Mouse (Mus musculus): ENCODE results near the gene Zfyve28. TPM values are rescaled to one million over a fixed set of nuclear protein-coding genes. Genes with fewer than 3 reads are reported as not detected.

Gene Zfyve28
- polyA plus RNA-seq, 1 experiment: 2.8 TPM

GRCm38 (mm10) chr5:34242224-34242963 is 45.9 kb downstream of the Zfyve28 start:
- Histone ChIP-seq H3K4me1 (ENCODE audit: control insufficient read depth, insufficient read depth, low read length) (no peaks in the 10 kb centered on the region), H3K27me3 (ENCODE audit: control insufficient read depth, insufficient read depth, low read length, poor library complexity, severe bottlenecking) (no peaks in the 10 kb centered on the region), H3K36me3 (ENCODE audit: control insufficient read depth, insufficient read depth, low read length, poor library complexity, severe bottlenecking) (no peaks in the 10 kb centered on the region), H3K4me3 (ENCODE audit: low read depth, low read length) (no peak overlapping the region), H3K27ac (ENCODE audit: insufficient read depth, low read length) (no peak overlapping the region), H3K9ac (ENCODE audit: low read depth, poor library complexity, severe bottlenecking) (no peak overlapping the region), H3K9me3 (replicated peaks; ENCODE audit: control insufficient read depth, insufficient read depth, low read length, poor library complexity, severe bottlenecking) (no peaks in the 10 kb centered on the region)
- no peak for TF ChIP-seq CTCF (IDR thresholded peaks at IDR 0.05; ENCODE audit: low read depth, low read length)
- TF ChIP-seq POLR2A (IDR thresholded peaks at IDR 0.05; ENCODE audit: insufficient read depth, low read length): no peak
- TF ChIP-seq EP300 (IDR thresholded peaks at IDR 0.05; ENCODE audit: insufficient read depth, low read depth, low read length): no peak

DNA sequence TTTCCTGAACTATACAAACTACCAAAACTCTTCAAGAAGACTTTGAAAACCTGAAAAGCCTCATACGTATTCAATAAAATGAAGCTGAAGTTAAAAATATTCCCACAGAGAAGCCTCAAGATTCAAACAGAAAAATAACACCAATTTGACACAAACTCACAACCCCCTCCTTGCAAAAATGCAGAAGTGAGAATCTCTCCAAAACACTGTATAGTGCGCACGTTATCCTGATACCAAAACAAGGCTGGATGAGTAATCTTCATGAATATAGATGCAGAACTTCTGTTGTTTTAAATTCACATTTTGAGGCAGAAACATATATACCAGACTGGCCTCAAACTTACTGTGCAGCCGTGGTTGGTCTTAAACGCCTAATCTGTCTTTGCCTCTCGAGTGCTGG is 49.8 kb downstream of the Zfyve28 start:
- Histone ChIP-seq H3K9ac (ENCODE audit: low read depth, poor library complexity, severe bottlenecking) (no peak overlapping the region), H3K9me3 (replicated peaks; ENCODE audit: control insufficient read depth, insufficient read depth, low read length, poor library complexity, severe bottlenecking) (no peaks in the 10 kb centered on the region), H3K4me1 (ENCODE audit: control insufficient read depth, insufficient read depth, low read length) (no peaks in the 10 kb centered on the region), H3K27ac (ENCODE audit: insufficient read depth, low read length) (no peak overlapping the region), H3K4me3 (ENCODE audit: low read depth, low read length) (no peak overlapping the region), H3K36me3 (ENCODE audit: control insufficient read depth, insufficient read depth, low read length, poor library complexity, severe bottlenecking) (no peaks in the 10 kb centered on the region), H3K27me3 (ENCODE audit: control insufficient read depth, insufficient read depth, low read length, poor library complexity, severe bottlenecking) (no peaks in the 10 kb centered on the region)
- no peak for TF ChIP-seq CTCF (IDR thresholded peaks at IDR 0.05; ENCODE audit: low read depth, low read length)
- no peak for TF ChIP-seq POLR2A (IDR thresholded peaks at IDR 0.05; ENCODE audit: insufficient read depth, low read length)
- TF ChIP-seq EP300 (IDR thresholded peaks at IDR 0.05; ENCODE audit: insufficient read depth, low read depth, low read length): no peak

- H3K9me3 ChIP-seq (replicated peaks; ENCODE audit: control insufficient read depth, insufficient read depth, low read length, poor library complexity, severe bottlenecking): no peaks in the 10 kb centered on the region
- H3K27ac ChIP-seq (ENCODE audit: insufficient read depth, low read length): no peak overlapping the region
- H3K36me3 ChIP-seq (ENCODE audit: control insufficient read depth, insufficient read depth, low read length, poor library complexity, severe bottlenecking): no peaks in the 10 kb centered on the region
- TF ChIP-seq CTCF (IDR thresholded peaks at IDR 0.05; ENCODE audit: low read depth, low read length): peak; percentile 92
- TF ChIP-seq POLR2A (IDR thresholded peaks at IDR 0.05; ENCODE audit: insufficient read depth, low read length): no peak
- no peaks in the 10 kb centered on the region for H3K27me3 ChIP-seq (ENCODE audit: control insufficient read depth, insufficient read depth, low read length, poor library complexity, severe bottlenecking)
- no peaks in the 10 kb centered on the region for H3K4me1 ChIP-seq (ENCODE audit: control insufficient read depth, insufficient read depth, low read length)
- H3K9ac ChIP-seq (ENCODE audit: low read depth, poor library complexity, severe bottlenecking): no peak overlapping the region
- H3K4me3 ChIP-seq (ENCODE audit: low read depth, low read length): no peak overlapping the region
These were observed 52.3 kb downstream of the Zfyve28 start for GRCm38 (mm10) chr5:34235898-34236420.

DNA sequence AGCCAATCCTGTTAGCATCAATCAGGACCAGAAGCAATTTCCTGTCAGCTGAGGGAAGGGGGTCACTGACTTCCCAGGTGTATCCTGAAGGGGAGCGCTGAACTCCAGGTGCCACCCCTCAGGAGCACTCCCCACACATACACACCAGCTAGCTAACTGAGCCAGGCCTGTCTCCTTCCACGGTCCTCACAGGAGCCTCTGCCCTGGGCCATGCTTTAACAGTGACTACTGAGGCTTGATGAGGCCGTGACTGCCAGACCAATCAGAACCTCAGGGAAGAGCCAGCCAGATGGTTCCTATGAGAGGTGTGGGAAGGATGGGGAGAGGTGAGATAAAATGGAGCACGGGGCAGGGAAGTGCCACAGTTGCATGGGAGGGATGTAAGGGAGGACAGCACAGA is 53.2 kb downstream of the Zfyve28 start:
- TF ChIP-seq POLR2A (IDR thresholded peaks at IDR 0.05; ENCODE audit: insufficient read depth, low read length) (no peak), EP300 (IDR thresholded peaks at IDR 0.05; ENCODE audit: insufficient read depth, low read depth, low read length) (no peak), CTCF (IDR thresholded peaks at IDR 0.05; ENCODE audit: low read depth, low read length) (no peak)
- H3K9ac ChIP-seq (ENCODE audit: low read depth, poor library complexity, severe bottlenecking): no peak overlapping the region
- H3K9me3 ChIP-seq (replicated peaks; ENCODE audit: control insufficient read depth, insufficient read depth, low read length, poor library complexity, severe bottlenecking): no peaks in the 10 kb centered on the region
- H3K4me3 ChIP-seq (ENCODE audit: low read depth, low read length): no peak overlapping the region
- H3K27ac ChIP-seq (ENCODE audit: insufficient read depth, low read length): no peak overlapping the region
- no peaks in the 10 kb centered on the region for H3K4me1 ChIP-seq (ENCODE audit: control insufficient read depth, insufficient read depth, low read length)
- no peaks in the 10 kb centered on the region for H3K27me3 ChIP-seq (ENCODE audit: control insufficient read depth, insufficient read depth, low read length, poor library complexity, severe bottlenecking)
- H3K36me3 ChIP-seq (ENCODE audit: control insufficient read depth, insufficient read depth, low read length, poor library complexity, severe bottlenecking): no peaks in the 10 kb centered on the region

- no peaks in the 10 kb centered on the region for H3K4me1 ChIP-seq (ENCODE audit: control insufficient read depth, insufficient read depth, low read length)
- TF ChIP-seq POLR2A (IDR thresholded peaks at IDR 0.05; ENCODE audit: insufficient read depth, low read length): no peak
- TF ChIP-seq EP300 (IDR thresholded peaks at IDR 0.05; ENCODE audit: insufficient read depth, low read depth, low read length): no peak
- no peak for TF ChIP-seq CTCF (IDR thresholded peaks at IDR 0.05; ENCODE audit: low read depth, low read length)
- no peaks in the 10 kb centered on the region for H3K9me3 ChIP-seq (replicated peaks; ENCODE audit: control insufficient read depth, insufficient read depth, low read length, poor library complexity, severe bottlenecking)
- H3K9ac ChIP-seq (ENCODE audit: low read depth, poor library complexity, severe bottlenecking): no peak overlapping the region
- H3K27ac ChIP-seq (ENCODE audit: insufficient read depth, low read length): no peak overlapping the region
- no peaks in the 10 kb centered on the region for H3K27me3 ChIP-seq (ENCODE audit: control insufficient read depth, insufficient read depth, low read length, poor library complexity, severe bottlenecking)
- no peak overlapping the region for H3K4me3 ChIP-seq (ENCODE audit: low read depth, low read length)
- no peaks in the 10 kb centered on the region for H3K36me3 ChIP-seq (ENCODE audit: control insufficient read depth, insufficient read depth, low read length, poor library complexity, severe bottlenecking)
These were observed 55.1 kb downstream of the Zfyve28 start for GRCm38 (mm10) chr5:34233221-34233515.

GRCm38 (mm10) chr5:34232481-34233220 is 55.6 kb downstream of the Zfyve28 start:
- no peak overlapping the region for H3K27ac ChIP-seq (ENCODE audit: insufficient read depth, low read length)
- H3K27me3 ChIP-seq (ENCODE audit: control insufficient read depth, insufficient read depth, low read length, poor library complexity, severe bottlenecking): no peaks in the 10 kb centered on the region
- H3K36me3 ChIP-seq (ENCODE audit: control insufficient read depth, insufficient read depth, low read length, poor library complexity, severe bottlenecking): no peaks in the 10 kb centered on the region
- no peak overlapping the region for H3K4me3 ChIP-seq (ENCODE audit: low read depth, low read length)
- no peaks in the 10 kb centered on the region for H3K9me3 ChIP-seq (replicated peaks; ENCODE audit: control insufficient read depth, insufficient read depth, low read length, poor library complexity, severe bottlenecking)
- H3K4me1 ChIP-seq (ENCODE audit: control insufficient read depth, insufficient read depth, low read length): no peaks in the 10 kb centered on the region
- H3K9ac ChIP-seq (ENCODE audit: low read depth, poor library complexity, severe bottlenecking): no peak overlapping the region
- no peak for TF ChIP-seq POLR2A (IDR thresholded peaks at IDR 0.05; ENCODE audit: insufficient read depth, low read length)
